ENCODE assay signal across 10 mouse cellular contexts in the genomic region with DNA sequence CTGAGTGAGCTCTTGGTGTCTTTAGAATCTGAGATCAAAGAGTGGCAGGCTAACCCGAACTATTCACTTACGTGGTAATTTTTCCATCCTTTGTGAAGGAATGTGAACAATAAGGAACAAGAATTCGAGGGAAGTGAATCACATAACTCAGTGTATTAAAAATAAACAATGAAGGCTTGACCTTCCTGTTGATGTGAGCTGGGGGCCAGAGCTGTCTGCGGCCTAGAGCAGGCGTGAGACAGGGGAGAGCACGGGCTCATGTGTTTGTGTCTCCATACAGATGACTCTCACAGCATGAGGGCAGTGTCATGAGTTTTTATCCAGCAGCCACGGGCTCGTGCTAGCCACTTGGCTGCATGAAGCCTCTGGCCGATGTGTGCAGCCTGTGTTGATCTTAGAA. TPM values are rescaled to one million over a fixed set of nuclear protein-coding genes. Genes with fewer than 3 reads are reported as not detected.
DNase-seq lines count a peak whose midpoint lies in the region; ATAC-seq lines count a peak whose summit lies in the region.
"Had no signal": no experiment of that assay in that cellular context is flagged by ENCODE, and none has a peak within 500 bp of the region (broad histone marks: within the 10 kb centered on the region; RNA-seq: fewer than 3 reads in every experiment).

No protein-coding gene starts in this region.

- H3K27me3 ChIP-seq in hindbrain, embryonic 10.5 days (ENCODE audit: insufficient read depth, poor library complexity, severe bottlenecking): no peaks in the 10 kb centered on the region
- H3K27me3 ChIP-seq in hindbrain, embryonic 12.5 days: no peaks in the 10 kb centered on the region
- H3K27me3 ChIP-seq in hindbrain, embryonic 14.5 days (ENCODE audit: control insufficient read depth, insufficient read depth, low read length): no peaks in the 10 kb centered on the region
- no peaks in the 10 kb centered on the region for H3K27me3 ChIP-seq in lung, embryonic 16.5 days (ENCODE audit: control insufficient read depth, insufficient read depth, low read depth, low read length)

- 0 out of 2 replicates have a peak, but pooled peaks cover 12% of the 10 kb centered on the region for H3K36me3 ChIP-seq in hindbrain, embryonic 10.5 days
- no peaks in the 10 kb centered on the region for H3K36me3 ChIP-seq in hindbrain, embryonic 12.5 days
- no peaks in the 10 kb centered on the region for H3K36me3 ChIP-seq in hindbrain, embryonic 14.5 days (replicated peaks; ENCODE audit: control insufficient read depth, insufficient read depth)
- no peaks in the 10 kb centered on the region for H3K36me3 ChIP-seq in lung, embryonic 16.5 days (ENCODE audit: control insufficient read depth, insufficient read depth, low read length)
- H3K36me3 ChIP-seq: G1E had no signal

- H3K27ac ChIP-seq in hindbrain, embryonic 10.5 days: peak overlapping the region; percentile 29; the same call in 1 of the 2 replicates
- no peak overlapping the region; the same call in 1 of the 2 replicates for H3K27ac ChIP-seq in hindbrain, embryonic 12.5 days
- H3K27ac ChIP-seq in brown adipose tissue, adult 24 weeks (replicated peaks; ENCODE audit: low read depth, low read length): peak overlapping the region; percentile 99
- H3K27ac ChIP-seq in hindbrain, embryonic 14.5 days: 0 out of 2 replicates have a peak overlapping the region, but pooled peaks have one; percentile 29
- peak overlapping the region; percentile 82 for H3K27ac ChIP-seq in lung, embryonic 16.5 days (ENCODE audit: low read length)

- peak; percentile 44 for DNase-seq in hindbrain, embryonic 10.5 days (ENCODE audit: low spot score)
- DNase-seq in hindbrain, embryonic 14.5 days (ENCODE audit: low spot score): no peak
- no peak for DNase-seq in yolk sac, embryonic 10.5 days (ENCODE audit: low spot score)
- no peak for DNase-seq in gastrocnemius, adult 18-20 months (ENCODE audit: low spot score)
- DNase-seq in gastrocnemius, postnatal 14 days: no peak
- DNase-seq: adrenal gland, postnatal 36 days had no signal

- peaks cover 30% of the 10 kb centered on the region for H3K4me1 ChIP-seq in hindbrain, embryonic 10.5 days (replicated peaks)
- peaks cover 8% of the 10 kb centered on the region; the same call in 1 of the 2 replicates for H3K4me1 ChIP-seq in hindbrain, embryonic 12.5 days
- H3K4me1 ChIP-seq in brown adipose tissue, adult 24 weeks (ENCODE audit: control insufficient read depth, insufficient read depth, insufficient read length, low read length): peaks cover 17% of the 10 kb centered on the region
- H3K4me1 ChIP-seq in hindbrain, embryonic 14.5 days (replicated peaks; ENCODE audit: control insufficient read depth, insufficient read depth, low read length): no peaks in the 10 kb centered on the region; the same call in 1 of the 2 replicates
- H3K4me1 ChIP-seq in lung, embryonic 16.5 days (replicated peaks; ENCODE audit: control insufficient read depth, insufficient read depth, low read length): peaks cover 18% of the 10 kb centered on the region

- no peaks in the 10 kb centered on the region for H3K9me3 ChIP-seq in hindbrain, embryonic 10.5 days
- no peaks in the 10 kb centered on the region for H3K9me3 ChIP-seq in hindbrain, embryonic 12.5 days (replicated peaks)
- H3K9me3 ChIP-seq in hindbrain, embryonic 14.5 days (ENCODE audit: control insufficient read depth, low read length): no peaks in the 10 kb centered on the region
- H3K9me3 ChIP-seq in lung, embryonic 16.5 days (ENCODE audit: control insufficient read depth, low read length): no peaks in the 10 kb centered on the region
- H3K9me3 ChIP-seq: G1E had no signal

- no peak for ATAC-seq in hindbrain, embryonic 12.5 days (ENCODE audit: low FRiP score)
- ATAC-seq in hindbrain, embryonic 14.5 days (ENCODE audit: low FRiP score): no peak
- ATAC-seq in lung, embryonic 16.5 days (ENCODE audit: low read depth): peak; percentile 69

- H3K9ac ChIP-seq in hindbrain, embryonic 12.5 days: no peak overlapping the region
- no peak overlapping the region for H3K9ac ChIP-seq in hindbrain, embryonic 14.5 days
- H3K9ac ChIP-seq in lung, embryonic 16.5 days (ENCODE audit: low read length): 0 out of 2 replicates have a peak overlapping the region, but pooled peaks have one; percentile 30

- H3K4me2 ChIP-seq in hindbrain, embryonic 12.5 days (replicated peaks): no peak overlapping the region
- H3K4me2 ChIP-seq in hindbrain, embryonic 14.5 days (replicated peaks): no peak overlapping the region
- 0 out of 2 replicates have a peak overlapping the region, but pooled peaks have one; percentile 5 for H3K4me2 ChIP-seq in lung, embryonic 16.5 days (ENCODE audit: low read depth, low read length)

- WGBS in hindbrain, embryonic 10.5 days: 32% methylated on average over 9 of the region's 9 CpGs
- 24% methylated on average over 9 of the region's 9 CpGs for WGBS in hindbrain, embryonic 12.5 days
- WGBS in hindbrain, embryonic 14.5 days: 24% methylated on average over 9 of the region's 9 CpGs
- 15% methylated on average over 9 of the region's 9 CpGs for WGBS in lung, embryonic 16.5 days

- intact Hi-C loops in gastrocnemius, postnatal 14 days (cut with DNase I; ENCODE audit: low total_unique reads): no loop called here

- H3K4me3 ChIP-seq in hindbrain, embryonic 10.5 days: no peak overlapping the region
- no peak overlapping the region for H3K4me3 ChIP-seq in hindbrain, embryonic 12.5 days
- H3K4me3 ChIP-seq in brown adipose tissue, adult 24 weeks (ENCODE audit: insufficient read depth, low read depth, low read length): no peak overlapping the region
- H3K4me3 ChIP-seq in hindbrain, embryonic 14.5 days (replicated peaks; ENCODE audit: low read length): no peak overlapping the region
- H3K4me3 ChIP-seq in lung, embryonic 16.5 days (ENCODE audit: low read length): no peak overlapping the region

RNA-seq across cellular contexts. Expression of gene Uaca, which starts 54.4 kb away (rescaled TPM):
- polyA plus RNA-seq in hindbrain, embryonic 10.5 days (2016; fragmentation: Nextera tagmentation; extraction: Ambion mirVana): 22.5 and 30.7 TPM in 2 replicates
- polyA plus RNA-seq in hindbrain, embryonic 12.5 days (2016; fragmentation: Nextera tagmentation; extraction: Ambion mirVana): 32.6 and 36.2 TPM in 2 replicates
- polyA plus RNA-seq in brown adipose tissue, adult 24 weeks (2012; ENCODE audit: insufficient read depth, insufficient read length, missing spikeins): 11.8 and 13.8 TPM in 2 replicates
- polyA plus RNA-seq in hindbrain, embryonic 14.5 days (2014; fragmentation: Nextera tagmentation; extraction: Ambion mirVana): 13.2 and 15.2 TPM in 2 replicates
- polyA plus RNA-seq in lung, embryonic 16.5 days (2015; fragmentation: Nextera tagmentation; extraction: Ambion mirVana): 30.9 and 33.3 TPM in 2 replicates
- total RNA-seq in gastrocnemius, adult 18-20 months (2021): 100 to 1,000 TPM; 137 to 171 TPM
- total RNA-seq in gastrocnemius, postnatal 14 days (2021): 10 to 100 TPM; 70.3 to 78.1 TPM
- polyA plus RNA-seq: G1E had no signal
